Mouse (Mus musculus): Measurements from ENCODE around the gene Cct2.

DNA sequence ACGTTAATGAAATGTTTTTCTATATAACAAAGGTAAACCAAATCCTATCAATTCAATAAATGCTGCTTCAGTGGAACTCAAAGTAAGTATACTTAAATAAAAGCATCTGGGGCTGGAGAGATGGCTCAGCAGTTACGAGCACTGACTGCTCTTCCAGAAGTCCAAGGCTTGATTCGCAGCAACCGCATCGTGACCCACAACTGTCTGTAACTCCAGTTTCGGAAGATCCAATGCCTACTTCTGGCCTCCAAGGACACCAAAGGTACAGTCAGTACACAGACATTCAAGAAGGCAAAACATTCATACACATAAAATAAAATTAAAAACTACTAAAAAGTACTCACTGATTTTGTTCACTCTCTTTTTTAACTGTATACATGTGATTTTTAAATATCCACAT, 32.5 kb upstream of the Cct2 start:
- TF ChIP-seq CTCF (IDR thresholded peaks at IDR 0.05; ENCODE audit: insufficient read depth, low read length), result no peak
- no peak for TF ChIP-seq POLR2A (IDR thresholded peaks at IDR 0.05; ENCODE audit: borderline replicate concordance, extremely low read depth, low read depth, low read length)
